Mouse (Mus musculus) mouse trophoblast stem cell (cell line): ENCODE results near the gene Ppp2r1b.

ENCODE experiments used
- in situ Hi-C, 2 experiments: fragments of 300-500 bp; cut with MseI, MboI; formaldehyde crosslinking; loops; 2 replicates in 1 of 2; 3 replicates in 1 of 2; pipeline ENCODE4 v1.15.1; 2025

Gene Ppp2r1b

GRCm38 (mm10) chr9:50918131-50918530 lies 73.0 kb downstream of the Ppp2r1b start:
- in situ Hi-C loops: no loop called here

DNA sequence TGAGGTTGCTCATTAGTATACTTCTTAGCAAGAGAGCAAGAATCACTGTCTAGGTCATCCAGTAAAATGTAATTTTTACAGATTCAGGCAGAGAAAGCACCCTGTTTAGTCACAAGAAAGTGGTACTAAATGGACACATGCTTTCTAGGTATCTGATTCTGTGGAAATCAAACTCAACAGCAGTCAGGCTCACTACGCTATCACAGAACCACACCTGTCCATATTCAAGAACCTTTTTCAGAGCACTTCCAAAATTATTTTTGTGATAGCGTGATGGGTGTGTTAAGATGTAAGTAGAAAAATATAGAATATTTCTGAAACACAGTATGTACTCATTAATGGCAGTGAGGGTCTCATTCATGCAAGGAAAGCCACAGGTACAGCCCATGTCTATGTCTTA lies 74.5 kb downstream of the Ppp2r1b start:
- in situ Hi-C loops: no loop called here

- in situ Hi-C loops: no loop called here
Measured at GRCm38 (mm10) chr9:50920933-50921895, 76.1 kb downstream of the Ppp2r1b start.

DNA sequence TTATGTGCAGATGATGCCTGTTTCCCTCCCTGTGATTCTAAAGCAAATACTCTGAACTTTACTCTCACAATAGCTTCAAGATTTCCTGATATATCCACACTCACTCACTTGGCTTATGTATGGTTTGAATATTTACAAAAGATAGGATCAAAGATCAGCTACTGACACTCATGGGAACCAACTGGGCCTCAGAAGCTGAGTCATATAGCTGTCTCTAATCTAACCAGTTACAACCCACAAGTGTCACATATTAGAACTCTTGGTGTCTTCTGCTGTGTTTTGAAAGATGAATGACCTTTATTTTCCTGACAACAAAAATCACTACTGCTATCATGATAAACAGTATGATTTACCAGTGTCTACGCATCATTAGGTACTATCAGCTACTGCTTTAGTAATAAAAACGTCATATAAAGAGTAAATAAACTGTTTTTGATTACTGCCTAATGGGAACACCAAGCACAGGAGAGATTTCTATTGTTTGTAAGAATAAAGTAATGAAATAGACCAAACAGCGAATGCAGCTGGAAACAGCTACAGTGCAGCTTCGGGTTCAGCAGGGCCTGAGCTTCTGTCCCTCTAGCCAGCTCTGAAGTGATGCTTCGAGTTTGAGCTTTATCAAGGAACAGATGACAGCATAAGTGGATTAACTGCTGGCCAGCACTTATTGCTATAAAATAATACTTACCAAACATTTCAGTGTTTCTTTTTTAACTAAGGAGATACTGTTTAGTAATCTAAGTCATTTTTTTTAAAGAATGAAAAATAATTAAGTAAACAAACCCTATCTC lies 77.5 kb downstream of the Ppp2r1b start:
- in situ Hi-C loops: no loop called here

- in situ Hi-C loops: no loop called here
Measured at GRCm38 (mm10) chr9:50924454-50924853, 79.4 kb downstream of the Ppp2r1b start.

DNA sequence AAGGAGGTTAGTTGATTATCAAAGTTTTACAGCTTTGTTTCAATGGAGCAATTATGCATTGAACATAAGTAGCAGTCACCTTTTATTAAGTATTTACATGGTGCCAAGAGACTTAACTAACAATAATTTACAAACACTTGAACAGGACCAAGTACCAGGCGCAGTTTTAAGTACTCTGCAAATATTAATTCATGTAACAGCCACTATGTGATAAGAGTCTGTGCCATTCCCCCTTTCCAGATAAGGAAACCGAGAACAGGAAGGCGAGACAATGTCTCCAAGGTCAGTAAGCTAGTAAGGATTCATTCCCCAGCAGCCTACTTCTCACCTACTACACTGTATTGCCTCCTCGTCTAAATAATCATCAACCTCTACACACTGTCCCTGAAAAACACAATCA lies 80.7 kb downstream of the Ppp2r1b start:
- in situ Hi-C loops: no loop called here

- in situ Hi-C loops: no loop called here
Measured at GRCm38 (mm10) chr9:50929986-50930385, 84.9 kb downstream of the Ppp2r1b start.

- in situ Hi-C loops: no loop called here
Measured at GRCm38 (mm10) chr9:50941804-50942401, 96.8 kb downstream of the Ppp2r1b start.

DNA sequence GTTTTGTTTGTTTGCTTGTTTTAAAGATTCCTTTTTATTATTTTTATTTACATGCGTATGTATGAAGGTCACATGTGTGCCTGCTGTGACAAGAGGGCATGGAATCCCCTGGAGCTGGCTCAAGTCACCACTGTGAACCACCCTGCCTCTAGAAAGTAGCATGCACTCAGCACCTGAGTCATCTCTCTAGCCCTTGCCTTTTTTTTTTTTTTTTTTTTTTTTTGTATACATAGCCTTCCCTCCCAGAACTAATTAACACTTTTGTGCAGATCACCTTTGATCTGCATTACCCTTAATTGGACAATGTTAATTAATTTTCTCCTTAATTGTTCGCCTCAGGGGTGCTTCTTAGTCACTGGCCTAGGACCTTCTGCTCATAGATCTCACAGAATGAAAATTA lies 97.6 kb downstream of the Ppp2r1b start:
- in situ Hi-C loops: no loop called here
